Mouse (Mus musculus) heart, embryonic 15.5 days (tissue): ENCODE results near the gene Anapc15-ps. TPM values are rescaled to one million over a fixed set of nuclear protein-coding genes. Genes with fewer than 3 reads are reported as not detected.
A peak's percentile ranks its signal among the peaks of the same experiment; 100 is the strongest.
"Not testable (repeated sequence)": the region's sequence is repeated elsewhere in the genome, so short reads cannot be mapped to it uniquely, and the experiment has no call there.

Experiments used
- ATAC-seq: fragments of 200-750 bp; cut with Nextera tagmentation; replicated peaks from 2 replicates; pipeline ENCODE4 v1.8.0; 2017; ENCODE audit warnings: low read depth, moderate TSS enrichment; ENCODE audit not compliant: insufficient number of reproducible peaks, insufficient read depth, low FRiP score
- H3K27ac ChIP-seq: fragments of 300-500 bp; sonication (generic); 2 replicates; pipeline ENCODE4 v1.5.1; 2015; ENCODE audit warnings: mild to moderate bottlenecking, inconsistent platforms
- H3K27me3 ChIP-seq: fragments of 300-500 bp; sonication (generic); 2 replicates; pipeline ENCODE4 v1.6.1; 2015; ENCODE audit warnings: inconsistent platforms
- H3K36me3 ChIP-seq: fragments of 300-500 bp; sonication (generic); 2 replicates; pipeline ENCODE4 v1.6.1; 2015; ENCODE audit warnings: mild to moderate bottlenecking, inconsistent platforms
- H3K4me1 ChIP-seq: fragments of 300-500 bp; sonication (generic); replicated peaks from 2 replicates; pipeline ENCODE4 v1.6.1; 2015; ENCODE audit warnings: inconsistent platforms
- H3K4me2 ChIP-seq: fragments of 300-500 bp; sonication (generic); 2 replicates; pipeline ENCODE4 v1.6.1; 2015; ENCODE audit warnings: inconsistent platforms, mild to moderate bottlenecking, moderate library complexity
- H3K4me3 ChIP-seq: fragments of 300-500 bp; sonication (generic); 2 replicates; pipeline ENCODE4 v1.5.1; 2015; ENCODE audit warnings: mild to moderate bottlenecking, inconsistent platforms
- H3K9ac ChIP-seq: fragments of 300-500 bp; sonication (generic); 2 replicates; pipeline ENCODE4 v1.6.1; 2015; ENCODE audit warnings: mild to moderate bottlenecking, inconsistent platforms
- H3K9me3 ChIP-seq: fragments of 300-500 bp; sonication (generic); replicated peaks from 2 replicates; pipeline ENCODE4 v1.6.1; 2016; ENCODE audit warnings: inconsistent platforms
- WGBS: fragments of 180-500 bp; shearing (Covaris S2); methylation state at CpG from one replicate; pipeline ENCODE4 v1.1.7; 2015; ENCODE audit warnings: mixed read lengths; 5-methylcytosine and 5-hydroxymethylcytosine counted together
- polyA plus RNA-seq: library from polyadenylated mRNA; unstranded; fragments of >200 nt; fragmentation: Nextera tagmentation; extraction: Ambion mirVana; gene quantifications from 2 replicates; pipeline ENCODE4 v1.2.1, GENCODE M21; 2015

Anapc15-ps gene
- polyA plus RNA-seq, 1 experiment from 2014 or later, result not detected

DNA sequence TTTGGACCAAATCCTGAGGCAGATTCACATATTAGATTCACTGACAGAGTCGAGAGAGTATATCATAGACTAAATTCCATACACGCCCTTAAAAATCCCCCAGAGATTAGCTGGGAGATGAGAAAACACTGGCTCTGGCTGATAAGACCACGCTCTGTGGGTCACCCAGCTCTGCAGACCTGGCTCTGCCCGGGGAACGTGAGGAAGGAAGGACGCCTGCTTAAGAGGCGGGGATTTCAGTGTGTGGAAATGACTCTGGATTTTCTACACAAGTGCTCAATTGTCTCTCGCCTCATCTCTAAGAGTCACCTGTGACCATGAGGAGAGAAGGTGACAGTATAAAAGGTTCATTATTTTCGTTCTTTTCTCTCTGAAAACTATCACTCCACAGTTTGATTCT lies 26.1 kb downstream of the Anapc15-ps start:
- Histone ChIP-seq H3K27me3 (no peaks in the 10 kb centered on the region), H3K36me3 (no peaks in the 10 kb centered on the region), H3K4me3 (no peak overlapping the region), H3K4me2 (no peak overlapping the region), H3K27ac (no peak overlapping the region), H3K9ac (no peak overlapping the region), H3K4me1 (0 out of 2 replicates have a peak, but pooled peaks cover 5% of the 10 kb centered on the region), H3K9me3 (no peaks in the 10 kb centered on the region)
- ATAC-seq, result no peak
- 36% methylated on average over 9 of the region's 9 CpGs for WGBS

GRCm38 (mm10) chr10:95646576-95646975 lies 26.7 kb downstream of the Anapc15-ps start:
- H3K9ac ChIP-seq, result no peak overlapping the region
- no peaks in the 10 kb centered on the region for H3K36me3 ChIP-seq
- no peak overlapping the region for H3K4me3 ChIP-seq
- no peaks in the 10 kb centered on the region for H3K27me3 ChIP-seq
- no peak overlapping the region for H3K4me2 ChIP-seq
- H3K4me1 ChIP-seq, result 0 out of 2 replicates have a peak, but pooled peaks cover 5% of the 10 kb centered on the region
- WGBS, result 85% methylated on average over 10 of the region's 10 CpGs
- no peak overlapping the region for H3K27ac ChIP-seq
- H3K9me3 ChIP-seq, result no peaks in the 10 kb centered on the region
- ATAC-seq, result no peak

DNA sequence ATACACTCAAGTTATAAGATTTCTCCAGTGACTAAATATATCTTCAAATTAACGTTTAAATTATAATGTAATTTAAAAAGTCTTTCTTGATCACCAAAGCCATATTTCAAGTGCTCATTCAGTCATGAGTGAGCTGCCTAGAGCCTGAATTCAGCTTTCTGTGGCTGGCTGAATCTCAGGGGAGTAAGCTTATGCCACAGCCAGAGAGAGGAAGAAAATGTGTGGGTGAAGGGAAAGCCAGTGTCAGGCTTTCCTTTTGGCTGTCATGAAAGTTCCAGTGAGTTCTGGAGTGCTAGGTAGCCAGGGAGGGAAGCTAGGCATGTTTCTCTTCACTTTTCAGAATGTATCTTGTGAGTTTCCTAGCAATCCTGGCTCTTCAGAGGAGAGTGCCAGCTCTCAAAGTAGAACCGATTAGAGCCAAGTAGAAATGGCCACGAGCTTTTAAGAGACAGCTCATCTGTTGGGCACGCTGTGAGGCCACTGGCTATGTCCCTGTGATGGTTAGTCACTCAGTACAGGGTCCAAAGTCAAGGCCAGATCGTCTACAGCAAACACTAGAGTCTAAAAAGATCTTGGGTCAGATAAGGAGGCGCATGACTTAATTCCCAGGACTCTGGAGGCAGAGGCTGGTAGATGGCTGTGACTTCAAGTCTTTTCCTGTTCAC lies 29.4 kb downstream of the Anapc15-ps start:
- H3K4me3 ChIP-seq, result no peak overlapping the region
- WGBS, result 41% methylated on average over 6 of the region's 6 CpGs

DNA sequence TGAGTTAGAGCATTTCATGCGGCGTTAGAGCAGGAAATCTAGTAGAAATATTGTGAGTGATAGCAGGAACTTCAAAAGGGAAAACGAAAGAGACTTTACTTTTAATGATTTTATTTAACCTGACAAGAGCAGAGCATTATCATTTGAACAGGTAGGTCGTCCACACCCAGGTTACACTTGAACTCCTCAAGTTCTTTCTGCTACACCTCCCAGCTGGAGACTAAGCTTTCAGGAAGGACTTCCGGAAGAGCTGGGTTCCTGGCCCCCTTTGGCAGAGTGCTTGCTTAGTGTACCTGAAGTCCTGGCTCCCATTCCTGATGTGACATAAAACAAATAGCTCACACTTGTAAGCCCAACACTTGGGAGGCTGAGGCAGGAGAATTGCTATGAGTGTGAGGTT lies 30.2 kb downstream of the Anapc15-ps start:
- ATAC-seq, result no peak
- Histone ChIP-seq H3K27me3 (no peaks in the 10 kb centered on the region), H3K4me3 (no peak overlapping the region), H3K9ac (no peak overlapping the region), H3K4me2 (no peak overlapping the region), H3K9me3 (no peaks in the 10 kb centered on the region), H3K36me3 (no peaks in the 10 kb centered on the region), H3K27ac (no peak overlapping the region), H3K4me1 (peaks cover 11% of the 10 kb centered on the region; the same call in 1 of the 2 replicates)
- 76% methylated on average over 5 of the region's 5 CpGs for WGBS

More for the DNA sequence above, 29.4 kb downstream of the Anapc15-ps start:
- H3K4me1 ChIP-seq, result peaks cover 11% of the 10 kb centered on the region; the same call in 1 of the 2 replicates
- H3K9me3 ChIP-seq, result no peaks in the 10 kb centered on the region
- H3K27ac ChIP-seq, result peak overlapping the region; percentile 28; the same call in 1 of the 2 replicates
- ATAC-seq, result no peak
- no peak overlapping the region for H3K9ac ChIP-seq
- H3K36me3 ChIP-seq, result no peaks in the 10 kb centered on the region
- no peaks in the 10 kb centered on the region for H3K27me3 ChIP-seq
- H3K4me2 ChIP-seq, result no peak overlapping the region

DNA sequence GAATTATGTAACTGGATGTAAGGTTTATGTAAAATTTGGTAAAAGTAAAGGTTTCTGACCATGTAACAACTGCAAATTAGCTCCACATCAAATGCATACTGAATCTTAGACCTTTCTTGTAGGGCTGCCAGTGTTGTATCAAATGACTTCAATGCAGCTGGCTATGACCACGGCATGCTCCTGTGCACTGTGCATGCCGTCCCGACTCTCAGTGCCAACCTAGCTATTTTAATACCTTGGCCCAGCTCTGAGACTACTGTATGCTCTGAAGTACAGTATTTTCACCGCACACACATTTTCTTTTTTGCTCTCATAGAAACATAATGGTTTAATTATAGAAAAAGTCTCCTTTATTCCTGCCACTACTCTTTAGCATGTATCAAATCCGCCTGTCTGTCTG lies 31.9 kb downstream of the Anapc15-ps start:
- Histone ChIP-seq H3K36me3 (no peaks in the 10 kb centered on the region), H3K4me1 (peaks cover 8% of the 10 kb centered on the region; the same call in 1 of the 2 replicates), H3K9me3 (no peaks in the 10 kb centered on the region), H3K9ac (no peak overlapping the region), H3K27ac (no peak overlapping the region), H3K4me2 (no peak overlapping the region), H3K4me3 (no peak overlapping the region), H3K27me3 (no peaks in the 10 kb centered on the region)
- WGBS, result 56% methylated on average over 5 of the region's 5 CpGs
- ATAC-seq, result no peak

DNA sequence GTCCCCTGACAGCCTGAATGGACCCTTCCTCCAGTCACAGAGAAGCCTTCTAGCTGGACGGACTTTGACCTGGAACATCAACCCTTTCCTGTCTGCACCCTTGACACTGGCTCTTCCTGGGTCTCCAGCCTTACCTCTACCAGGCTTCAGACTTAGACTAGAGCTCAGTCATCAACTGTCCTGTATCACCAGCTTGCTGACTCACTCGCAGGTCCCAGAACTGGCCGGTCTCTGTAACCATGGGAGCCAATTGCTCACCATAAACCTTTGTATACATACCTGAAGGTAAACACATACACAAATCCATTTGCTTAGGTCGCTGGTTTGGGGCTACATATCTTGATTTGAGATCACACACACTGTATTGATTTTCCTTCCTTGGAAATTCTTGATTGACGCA lies 33.8 kb downstream of the Anapc15-ps start:
- no peak for ATAC-seq

DNA sequence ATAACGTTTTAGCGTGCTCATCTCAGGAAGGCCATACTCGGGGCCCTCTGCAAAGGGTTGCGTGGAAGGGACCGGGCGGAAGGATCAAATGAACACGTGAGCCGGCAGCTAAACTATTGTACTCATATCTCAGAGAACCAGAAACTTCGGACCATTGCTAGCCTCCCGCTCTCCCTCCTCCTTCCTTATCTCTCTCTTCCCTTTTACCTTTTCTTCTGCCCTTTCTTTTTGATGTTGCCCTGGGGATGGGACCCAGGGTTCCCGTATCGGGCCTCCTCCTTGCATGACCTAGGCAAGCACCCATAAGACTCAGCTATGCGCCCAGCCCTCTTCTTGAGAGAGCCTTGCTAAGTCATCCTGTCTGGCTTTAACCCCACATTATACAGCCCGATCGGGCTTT lies 38.5 kb downstream of the Anapc15-ps start:
- Histone ChIP-seq H3K27me3 (no peaks in the 10 kb centered on the region), H3K4me3 (no peak overlapping the region), H3K4me1 (no peaks in the 10 kb centered on the region), H3K9me3 (no peaks in the 10 kb centered on the region), H3K36me3 (no peaks in the 10 kb centered on the region), H3K9ac (no peak overlapping the region), H3K4me2 (no peak overlapping the region), H3K27ac (no peak overlapping the region)
- no peak for ATAC-seq
- 74% methylated on average over 15 of the region's 15 CpGs for WGBS

More for the DNA sequence above, 33.8 kb downstream of the Anapc15-ps start:
- no peaks in the 10 kb centered on the region for H3K9me3 ChIP-seq
- 78% methylated on average over 5 of the region's 5 CpGs for WGBS
- H3K9ac ChIP-seq, result no peak overlapping the region
- no peak overlapping the region for H3K4me2 ChIP-seq
- no peak overlapping the region for H3K4me3 ChIP-seq
- peaks cover 8% of the 10 kb centered on the region; the same call in 1 of the 2 replicates for H3K4me1 ChIP-seq
- H3K27me3 ChIP-seq, result no peaks in the 10 kb centered on the region
- no peaks in the 10 kb centered on the region for H3K36me3 ChIP-seq
- H3K27ac ChIP-seq, result no peak overlapping the region

DNA sequence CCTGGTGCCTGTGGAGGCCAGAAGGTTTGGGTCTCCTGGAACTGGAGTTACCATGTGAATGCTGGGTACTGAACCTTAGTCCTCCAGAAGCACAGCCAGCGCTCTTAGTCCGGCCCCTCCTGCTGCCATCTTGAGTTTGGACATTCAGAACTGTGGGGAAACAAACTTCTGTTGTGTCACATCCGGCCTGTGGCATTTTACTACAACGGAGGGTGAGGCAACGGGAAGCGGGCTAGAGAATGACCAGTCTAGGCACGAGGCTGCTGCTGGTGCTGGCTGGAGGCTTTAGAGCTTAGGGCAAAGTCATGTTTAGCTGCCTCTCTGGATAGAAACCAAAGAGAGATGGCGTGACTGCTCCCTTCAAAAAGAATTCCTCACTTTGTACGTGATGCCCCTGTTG lies 39.0 kb downstream of the Anapc15-ps start:
- no peak overlapping the region for H3K4me2 ChIP-seq
- no peaks in the 10 kb centered on the region for H3K27me3 ChIP-seq
- H3K27ac ChIP-seq, result no peak overlapping the region
- H3K4me3 ChIP-seq, result no peak overlapping the region
- no peak overlapping the region for H3K9ac ChIP-seq
- ATAC-seq, result no peak
- no peaks in the 10 kb centered on the region for H3K9me3 ChIP-seq
- H3K4me1 ChIP-seq, result no peaks in the 10 kb centered on the region
- 72% methylated on average over 9 of the region's 9 CpGs for WGBS
- H3K36me3 ChIP-seq, result no peaks in the 10 kb centered on the region

DNA sequence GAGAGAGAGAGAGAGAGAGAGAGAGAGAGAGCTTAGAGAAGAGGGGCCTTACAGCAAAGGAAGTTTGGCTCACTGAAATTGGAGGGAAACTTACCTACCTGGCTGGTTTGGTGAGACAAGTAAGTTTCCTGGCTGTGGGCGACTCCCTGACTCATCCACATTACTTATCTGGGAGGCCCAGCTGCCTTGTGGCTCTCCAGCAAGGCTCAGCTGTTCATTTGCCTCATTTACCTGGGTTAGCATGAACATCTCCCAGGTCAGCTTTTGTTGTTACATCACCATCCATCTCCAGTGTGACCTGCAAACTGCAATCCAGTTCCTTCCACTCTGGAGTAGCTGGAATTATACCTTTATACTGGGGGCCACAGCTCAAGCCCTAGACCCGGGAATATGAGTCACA lies 41.7 kb downstream of the Anapc15-ps start:
- no peak overlapping the region for H3K4me2 ChIP-seq
- no peaks in the 10 kb centered on the region for H3K9me3 ChIP-seq
- no peak for ATAC-seq
- H3K4me1 ChIP-seq, result no peaks in the 10 kb centered on the region
- H3K27ac ChIP-seq, result no peak overlapping the region
- H3K36me3 ChIP-seq, result no peaks in the 10 kb centered on the region
- H3K27me3 ChIP-seq, result no peaks in the 10 kb centered on the region
- no peak overlapping the region for H3K9ac ChIP-seq
- WGBS, result 63% methylated on average over 2 of the region's 2 CpGs
- no peak overlapping the region for H3K4me3 ChIP-seq

DNA sequence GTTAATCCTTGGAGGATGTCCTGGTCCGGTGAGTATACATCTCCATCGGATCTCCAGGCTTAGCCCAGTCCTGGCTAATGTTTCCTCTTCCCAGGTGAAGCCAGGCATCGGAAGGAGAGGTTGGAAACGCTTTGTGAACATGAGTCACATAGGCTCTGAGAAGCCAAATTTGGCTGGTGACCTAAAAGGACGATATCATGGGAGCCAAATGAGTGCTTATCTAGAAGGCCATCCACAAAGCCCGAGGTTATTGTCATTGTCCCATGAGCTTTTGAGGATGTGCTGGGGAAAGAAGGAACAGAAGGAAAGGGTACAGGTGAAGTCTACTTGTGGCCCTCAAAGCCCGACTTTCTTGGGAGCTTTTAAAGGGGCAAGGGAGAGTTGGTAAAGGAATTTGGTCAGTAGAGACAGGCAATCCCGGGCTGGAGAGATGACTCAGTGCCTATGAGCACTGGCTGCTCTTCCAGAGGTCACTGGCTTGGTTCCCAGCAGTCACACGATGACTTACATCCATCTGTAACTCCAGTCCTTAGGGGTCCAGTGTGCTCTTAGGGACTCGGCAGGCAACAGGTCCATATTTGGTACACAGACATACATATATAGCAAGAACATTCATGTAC lies 42.4 kb downstream of the Anapc15-ps start:
- no peak overlapping the region for H3K9ac ChIP-seq
- H3K27me3 ChIP-seq, result no peaks in the 10 kb centered on the region
- no peak for ATAC-seq
- H3K4me1 ChIP-seq, result no peaks in the 10 kb centered on the region
- no peak overlapping the region for H3K4me2 ChIP-seq
- H3K36me3 ChIP-seq, result no peaks in the 10 kb centered on the region
- no peak overlapping the region for H3K27ac ChIP-seq
- 68% methylated on average over 10 of the region's 10 CpGs for WGBS
- H3K4me3 ChIP-seq, result no peak overlapping the region
- no peaks in the 10 kb centered on the region for H3K9me3 ChIP-seq

DNA sequence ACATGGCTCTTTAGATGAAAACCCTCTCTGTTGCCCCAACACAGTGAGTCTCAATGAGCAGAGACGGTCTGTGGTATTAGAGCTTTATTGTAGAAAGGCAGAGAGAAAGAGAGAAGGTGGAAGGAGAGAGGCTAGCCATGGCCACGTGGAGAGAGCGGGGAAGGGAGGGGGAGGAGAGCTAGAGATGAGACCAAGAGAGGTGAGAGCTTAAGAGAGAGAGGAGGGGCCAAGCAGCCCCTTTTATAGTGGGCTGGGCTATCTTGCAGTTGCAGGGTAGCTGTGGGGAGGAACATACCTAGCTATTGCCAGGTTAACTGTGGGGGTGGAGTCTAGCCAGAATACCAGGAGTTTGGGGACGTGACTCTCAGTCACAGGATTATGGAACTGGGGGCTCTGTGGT lies 43.1 kb downstream of the Anapc15-ps start:
- H3K27me3 ChIP-seq, H3K4me3 ChIP-seq, H3K36me3 ChIP-seq, ATAC-seq, H3K9ac ChIP-seq, H3K27ac ChIP-seq, H3K4me2 ChIP-seq, H3K9me3 ChIP-seq, H3K4me1 ChIP-seq: not testable (repeated sequence)
- WGBS, result 86% methylated on average over 4 of the region's 4 CpGs

DNA sequence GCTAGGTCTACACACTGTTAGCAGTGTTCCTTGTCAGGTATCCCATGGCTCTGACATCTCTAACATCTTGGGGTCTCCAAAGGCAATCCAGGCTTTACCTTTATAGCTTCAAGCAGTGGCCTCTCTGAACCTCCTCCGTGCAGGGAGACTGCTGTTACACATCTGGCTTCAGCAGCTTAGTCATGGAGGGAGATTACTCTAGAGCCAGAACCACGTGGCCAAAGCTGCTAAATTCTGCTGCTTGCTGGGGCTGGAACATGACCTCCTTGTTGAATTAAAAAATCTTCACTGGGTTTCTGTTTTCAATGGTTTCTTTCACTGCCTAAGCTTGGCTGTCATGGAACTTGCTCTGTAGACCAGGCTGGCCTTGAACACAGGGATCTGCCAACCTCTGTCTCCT lies 44.9 kb downstream of the Anapc15-ps start:
- Histone ChIP-seq H3K9ac (no peak overlapping the region), H3K4me2 (no peak overlapping the region), H3K9me3 (no peaks in the 10 kb centered on the region), H3K27ac (no peak overlapping the region), H3K4me3 (no peak overlapping the region), H3K4me1 (peaks cover 7% of the 10 kb centered on the region), H3K27me3 (no peaks in the 10 kb centered on the region), H3K36me3 (no peaks in the 10 kb centered on the region)
- ATAC-seq, result no peak
- 53% methylated on average over 2 of the region's 2 CpGs for WGBS
